Mouse (Mus musculus) hindbrain, embryonic 16.5 days (tissue): ENCODE measurements around the gene Phactr3. TPM values are rescaled to one million over a fixed set of nuclear protein-coding genes. Genes with fewer than 3 reads are reported as not detected.

Source experiments
- ATAC-seq: fragments of 200-750 bp; cut with Nextera tagmentation; 2 replicates; pipeline ENCODE4 v1.8.0; 2017; ENCODE audit warnings: moderate TSS enrichment, moderate library complexity
- H3K27ac ChIP-seq: fragments of 300-500 bp; sonication (generic); 2 replicates; pipeline ENCODE4 v1.5.1; 2014; ENCODE audit warnings: low read depth, mild to moderate bottlenecking, control low read depth, low read length, moderate library complexity
- H3K27me3 ChIP-seq: fragments of 300-500 bp; sonication (generic); replicated peaks from 2 replicates; pipeline ENCODE4 v1.6.1; 2014; ENCODE audit warnings: low read length; ENCODE audit not compliant: control insufficient read depth, insufficient read depth
- H3K36me3 ChIP-seq: fragments of 300-500 bp; sonication (generic); 2 replicates; pipeline ENCODE4 v1.6.1; 2014; ENCODE audit warnings: mild to moderate bottlenecking, low read length, moderate library complexity, mixed read lengths; ENCODE audit not compliant: control insufficient read depth, insufficient read depth
- H3K4me1 ChIP-seq: fragments of 300-500 bp; sonication (generic); 2 replicates; pipeline ENCODE4 v1.6.1; 2014; ENCODE audit warnings: low read depth, low read length; ENCODE audit not compliant: control insufficient read depth, insufficient read depth
- H3K4me2 ChIP-seq: fragments of 300-500 bp; sonication (generic); 2 replicates; pipeline ENCODE4 v1.6.1; 2014; ENCODE audit warnings: mild to moderate bottlenecking, low read length, control low read depth, moderate library complexity
- H3K4me3 ChIP-seq: fragments of 300-500 bp; sonication (generic); 2 replicates; pipeline ENCODE4 v1.5.1; 2014; ENCODE audit warnings: mild to moderate bottlenecking, low read length, control low read depth, moderate library complexity
- H3K9ac ChIP-seq: fragments of 300-500 bp; sonication (generic); 2 replicates; pipeline ENCODE4 v1.6.1; 2014; ENCODE audit warnings: low read depth, mild to moderate bottlenecking, control low read depth, low read length, moderate library complexity
- H3K9me3 ChIP-seq: fragments of 300-500 bp; sonication (generic); 2 replicates; pipeline ENCODE4 v1.6.1; 2014; ENCODE audit warnings: mild to moderate bottlenecking, low read length, moderate library complexity; ENCODE audit not compliant: control insufficient read depth
- WGBS: fragments of 180-500 bp; shearing (Covaris S2); extraction: QIAGEN DNeasy Blood & Tissue Kit; methylation state at CpG from one replicate; pipeline ENCODE4 v1.1.7; 2014; 5-methylcytosine and 5-hydroxymethylcytosine counted together
- polyA plus RNA-seq: library from polyadenylated mRNA; unstranded; fragments of >200 nt; fragmentation: Nextera tagmentation; extraction: Ambion mirVana; gene quantifications from 2 replicates; pipeline ENCODE4 v1.2.1, GENCODE M21; 2015

The Phactr3 gene
- polyA plus RNA-seq, 1 experiment from 2014 or later = 69.1 TPM

DNA sequence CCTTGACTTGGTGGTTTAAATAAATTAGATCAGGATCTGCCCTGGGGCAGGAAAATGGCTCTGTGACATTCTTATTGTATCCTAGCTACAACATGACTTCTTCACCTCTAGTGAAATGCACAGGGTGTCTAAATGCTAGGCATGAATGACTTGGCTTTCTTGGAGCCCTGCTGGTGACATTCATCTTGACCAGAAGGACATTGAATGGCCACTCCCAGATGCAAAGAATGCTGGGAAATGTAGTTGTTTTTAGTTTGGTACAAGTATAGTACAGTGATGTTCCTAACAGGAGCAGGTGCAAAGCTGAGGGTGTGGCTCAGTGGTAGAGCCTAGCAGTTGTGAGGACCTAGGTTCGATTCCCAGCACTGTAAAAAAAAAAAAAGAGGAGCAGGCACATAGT lies 30.5 kb downstream of the Phactr3 start:
- Histone ChIP-seq H3K9ac (no peak overlapping the region), H3K4me3 (no peak overlapping the region), H3K27me3 (no peaks in the 10 kb centered on the region), H3K4me2 (no peak overlapping the region), H3K36me3 (0 out of 2 replicates have a peak, but pooled peaks cover 4% of the 10 kb centered on the region), H3K4me1 (peaks cover 15% of the 10 kb centered on the region), H3K9me3 (no peaks in the 10 kb centered on the region), H3K27ac (no peak overlapping the region)
- no peak for ATAC-seq
- WGBS = 67% methylated on average over 1 of the region's 1 CpGs

DNA sequence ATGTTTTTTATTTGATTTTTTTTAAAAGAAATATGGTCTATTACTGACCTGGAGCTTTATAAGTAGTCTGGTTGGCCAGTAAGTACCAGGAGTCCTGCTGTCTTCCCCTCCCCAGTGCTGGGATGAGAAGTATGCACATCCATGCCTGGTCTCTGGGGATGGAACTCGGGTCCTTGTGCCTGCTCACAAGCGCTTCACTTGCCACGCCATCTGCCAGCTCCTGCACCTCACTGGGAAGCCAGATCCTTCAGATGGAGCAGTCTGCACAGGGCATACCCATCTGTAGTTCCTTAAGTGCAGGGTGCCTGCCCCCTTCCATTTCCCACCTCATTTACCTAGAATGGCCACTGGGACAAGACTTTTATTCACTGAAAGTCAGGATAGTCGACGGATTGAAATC lies 31.9 kb downstream of the Phactr3 start:
- Histone ChIP-seq H3K36me3 (0 out of 2 replicates have a peak, but pooled peaks cover 4% of the 10 kb centered on the region), H3K9ac (no peak overlapping the region), H3K4me3 (no peak overlapping the region), H3K4me2 (no peak overlapping the region), H3K27ac (no peak overlapping the region), H3K27me3 (no peaks in the 10 kb centered on the region), H3K4me1 (peaks cover 16% of the 10 kb centered on the region), H3K9me3 (no peaks in the 10 kb centered on the region)
- no peak for ATAC-seq
- WGBS = 67% methylated on average over 5 of the region's 5 CpGs

DNA sequence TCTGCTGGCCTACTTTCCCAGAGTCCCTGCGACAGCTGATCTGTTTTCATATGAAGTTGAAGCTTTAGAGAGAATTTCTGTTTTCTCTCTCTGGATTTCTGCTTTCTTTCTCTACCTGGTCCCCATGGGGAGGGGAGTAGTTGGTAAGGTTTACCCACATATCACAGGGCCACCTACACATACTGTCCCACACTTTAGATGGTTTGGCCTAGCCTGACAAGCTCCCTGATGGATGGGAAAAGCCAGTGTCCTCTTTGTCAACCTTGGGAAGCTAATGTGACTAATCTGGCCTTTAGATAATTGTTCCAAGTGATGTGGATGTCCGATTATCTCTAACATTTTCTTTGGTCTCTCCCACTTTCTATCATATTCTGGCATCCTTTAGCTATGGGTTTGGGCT lies 34.8 kb downstream of the Phactr3 start:
- H3K9me3 ChIP-seq = no peaks in the 10 kb centered on the region

DNA sequence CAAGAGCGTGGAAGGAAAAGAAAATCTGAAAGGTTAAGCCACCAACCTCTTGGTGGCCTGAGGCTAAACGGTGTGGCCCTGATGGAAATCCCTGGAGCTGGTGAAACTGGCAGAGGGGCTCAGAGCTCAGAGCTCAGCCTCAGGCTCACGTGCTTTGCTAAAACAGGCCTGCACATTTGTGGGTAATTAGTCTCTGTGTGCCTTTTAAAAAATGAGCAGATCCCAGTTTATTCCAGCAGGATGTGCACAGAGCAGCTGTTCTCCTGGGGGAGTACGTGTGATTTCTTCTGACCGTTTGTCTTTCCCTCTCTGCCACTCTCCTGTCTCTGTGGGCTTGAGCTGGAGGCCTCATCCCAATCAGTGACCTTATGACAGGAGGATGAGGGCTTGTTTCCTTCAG lies 35.4 kb downstream of the Phactr3 start:
- no peak overlapping the region for H3K4me3 ChIP-seq
- no peaks in the 10 kb centered on the region for H3K9me3 ChIP-seq
- no peaks in the 10 kb centered on the region for H3K36me3 ChIP-seq
- H3K27me3 ChIP-seq = no peaks in the 10 kb centered on the region
- H3K27ac ChIP-seq = peak overlapping the region; percentile 65
- no peak overlapping the region for H3K4me2 ChIP-seq
- 41% methylated on average over 5 of the region's 5 CpGs for WGBS
- peak overlapping the region; percentile 0; the same call in 1 of the 2 replicates for H3K9ac ChIP-seq
- H3K4me1 ChIP-seq = peaks cover 16% of the 10 kb centered on the region
- ATAC-seq = peak; percentile 19

More for the DNA sequence above, 34.8 kb downstream of the Phactr3 start:
- Histone ChIP-seq H3K4me2 (no peak overlapping the region), H3K4me3 (no peak overlapping the region), H3K36me3 (no peaks in the 10 kb centered on the region), H3K27ac (peak overlapping the region; percentile 65), H3K27me3 (no peaks in the 10 kb centered on the region), H3K9ac (no peak overlapping the region), H3K4me1 (peaks cover 16% of the 10 kb centered on the region)
- WGBS = 92% methylated on average over 2 of the region's 2 CpGs
- no peak for ATAC-seq

DNA sequence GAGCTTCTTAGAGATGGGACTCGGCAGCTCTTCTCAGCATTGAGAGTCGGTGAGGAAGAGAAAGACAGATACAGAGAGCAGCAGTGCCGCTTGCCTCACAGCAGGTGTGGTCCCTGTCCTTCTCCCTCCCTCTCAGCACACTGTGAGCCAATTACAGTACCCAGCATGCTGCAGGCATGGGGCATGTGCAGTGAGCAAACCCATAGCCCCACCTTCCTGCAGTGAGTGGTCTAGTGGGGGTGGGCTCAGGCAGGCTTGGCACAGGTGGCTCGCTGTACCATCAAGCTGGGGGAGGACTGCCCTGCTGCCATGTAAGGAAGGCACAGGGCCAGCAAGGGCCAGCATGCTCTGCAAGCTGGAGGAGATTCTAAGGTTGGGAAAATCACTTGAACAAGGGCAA lies 35.8 kb downstream of the Phactr3 start:
- Histone ChIP-seq H3K4me1 (peaks cover 16% of the 10 kb centered on the region), H3K4me3 (no peak overlapping the region), H3K36me3 (no peaks in the 10 kb centered on the region), H3K9me3 (no peaks in the 10 kb centered on the region), H3K27ac (peak overlapping the region; percentile 65), H3K9ac (peak overlapping the region; percentile 0; the same call in 1 of the 2 replicates), H3K27me3 (no peaks in the 10 kb centered on the region), H3K4me2 (no peak overlapping the region)
- ATAC-seq = peak; percentile 81
- WGBS = 16% methylated on average over 4 of the region's 4 CpGs

DNA sequence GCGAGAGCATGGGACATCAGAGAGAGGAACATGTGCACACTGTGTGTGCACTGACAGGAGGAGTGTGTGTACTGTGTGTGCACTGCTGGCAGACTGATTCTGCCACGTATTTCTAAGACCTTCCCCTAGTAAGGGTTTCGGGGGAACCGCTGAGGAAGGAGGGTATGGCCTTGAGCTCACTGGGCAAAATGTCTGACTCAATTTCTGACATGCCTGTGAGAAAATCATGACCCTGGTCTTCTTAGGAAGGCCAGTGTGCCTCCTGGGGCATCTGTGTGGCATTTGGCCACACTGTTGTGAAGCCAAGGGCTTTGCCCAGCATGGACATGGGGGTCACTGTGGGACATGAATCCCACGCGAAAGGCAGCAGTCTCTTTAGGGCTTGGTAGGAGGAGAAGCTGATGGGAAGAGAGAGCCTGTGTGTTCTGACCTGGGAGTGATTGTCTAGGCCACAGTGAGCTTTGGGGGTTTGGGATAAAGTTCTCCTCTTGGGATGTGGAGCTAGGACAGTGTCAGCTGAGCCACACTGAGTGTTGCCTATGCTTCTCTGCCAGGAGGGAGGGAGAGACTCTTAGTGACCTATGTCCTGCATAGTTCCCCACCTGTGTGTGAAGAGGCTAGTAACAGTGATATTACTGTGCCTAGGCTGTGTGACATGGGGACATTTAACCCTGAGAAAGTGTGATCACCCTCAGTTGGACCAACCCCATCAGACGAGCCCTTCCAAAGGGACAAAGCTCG lies 36.6 kb downstream of the Phactr3 start:
- Histone ChIP-seq H3K4me1 (peaks cover 16% of the 10 kb centered on the region), H3K36me3 (no peaks in the 10 kb centered on the region), H3K9me3 (no peaks in the 10 kb centered on the region), H3K27me3 (no peaks in the 10 kb centered on the region), H3K4me3 (no peak overlapping the region), H3K4me2 (no peak overlapping the region), H3K27ac (peak overlapping the region; percentile 65; the same call in 1 of the 2 replicates), H3K9ac (no peak overlapping the region)
- 81% methylated on average over 8 of the region's 8 CpGs for WGBS
- no peak for ATAC-seq

DNA sequence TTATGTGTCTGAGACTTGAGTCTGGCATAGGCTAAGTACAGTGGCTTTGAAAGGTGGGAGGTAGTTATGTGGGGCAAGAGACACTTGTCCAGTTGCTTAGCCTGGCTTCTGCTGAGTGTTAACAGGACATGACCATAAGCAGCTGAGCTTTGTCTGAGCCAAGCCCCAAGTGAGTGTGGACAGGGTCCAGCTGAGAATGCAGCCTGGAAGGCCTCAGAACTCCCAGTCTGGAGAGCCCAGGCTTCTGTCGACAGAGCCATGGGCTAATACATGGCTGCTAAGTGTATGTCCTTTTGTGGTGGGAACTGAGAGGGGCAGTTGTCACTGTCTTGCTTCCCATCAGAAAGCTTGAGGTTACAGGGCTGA lies 37.1 kb downstream of the Phactr3 start:
- Histone ChIP-seq H3K4me3 (no peak overlapping the region), H3K4me1 (peaks cover 16% of the 10 kb centered on the region), H3K36me3 (no peaks in the 10 kb centered on the region), H3K27me3 (no peaks in the 10 kb centered on the region), H3K9me3 (no peaks in the 10 kb centered on the region), H3K27ac (no peak overlapping the region), H3K9ac (no peak overlapping the region), H3K4me2 (no peak overlapping the region)
- ATAC-seq = no peak
- WGBS = 53% methylated on average over 1 of the region's 1 CpGs

DNA sequence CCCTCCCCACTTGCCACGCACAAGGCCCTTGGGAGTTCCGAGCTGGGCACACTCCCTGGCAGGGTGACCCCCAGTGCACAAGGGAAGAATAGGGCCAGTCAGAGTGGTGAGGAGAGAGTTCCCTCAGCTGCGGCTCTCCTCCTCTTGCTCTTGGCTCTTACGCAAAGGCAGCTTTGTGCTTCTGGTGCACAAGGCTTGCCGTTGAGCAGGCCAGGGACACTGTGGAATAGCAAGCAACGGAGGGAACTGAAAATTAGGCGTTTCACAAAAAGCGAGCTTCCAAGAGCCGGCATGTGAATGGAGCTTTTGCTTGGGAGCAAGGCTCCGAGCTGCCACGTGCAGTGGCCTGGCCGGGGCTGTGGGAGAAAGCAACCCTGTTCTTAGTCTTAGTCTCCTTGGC lies 40.2 kb downstream of the Phactr3 start:
- 80% methylated on average over 12 of the region's 12 CpGs for WGBS
- H3K27ac ChIP-seq = peak overlapping the region; percentile 2; the same call in 1 of the 2 replicates

DNA sequence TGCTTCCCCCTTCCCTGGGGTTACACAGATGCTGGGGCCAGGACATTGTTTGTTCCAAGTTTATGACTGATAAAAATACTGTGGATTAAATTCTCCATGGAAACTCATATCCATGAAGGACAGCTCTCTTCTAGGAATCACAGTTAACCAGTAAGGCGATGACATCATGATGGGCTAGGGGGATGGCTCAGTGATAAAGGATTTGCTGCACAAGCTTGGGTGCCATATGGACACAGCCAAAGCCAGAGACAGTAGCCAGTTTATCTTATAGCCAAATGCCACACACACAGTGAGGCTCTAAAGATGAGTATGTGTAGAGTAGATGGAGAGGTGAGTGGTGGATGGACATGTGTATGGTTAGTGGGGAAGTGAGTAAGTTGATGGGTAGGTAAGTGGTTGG lies 45.2 kb downstream of the Phactr3 start:
- 87% methylated on average over 1 of the region's 1 CpGs for WGBS
- Histone ChIP-seq H3K27me3 (no peaks in the 10 kb centered on the region), H3K4me1 (no peaks in the 10 kb centered on the region; the same call in 1 of the 2 replicates), H3K4me3 (no peak overlapping the region), H3K9ac (no peak overlapping the region), H3K36me3 (no peaks in the 10 kb centered on the region), H3K9me3 (no peaks in the 10 kb centered on the region), H3K4me2 (no peak overlapping the region), H3K27ac (no peak overlapping the region)
- no peak for ATAC-seq

More for the DNA sequence above, 40.2 kb downstream of the Phactr3 start:
- Histone ChIP-seq H3K9me3 (no peaks in the 10 kb centered on the region), H3K4me2 (no peak overlapping the region), H3K36me3 (no peaks in the 10 kb centered on the region), H3K27me3 (no peaks in the 10 kb centered on the region), H3K9ac (no peak overlapping the region), H3K4me3 (no peak overlapping the region), H3K4me1 (peaks cover 12% of the 10 kb centered on the region)
- ATAC-seq = peak; percentile 75
